Mouse (Mus musculus): ENCODE data around the gene Aoc3. TPM values are rescaled to one million over a fixed set of nuclear protein-coding genes. Genes with fewer than 3 reads are reported as not detected.

The Aoc3 gene
- polyA plus RNA-seq (2012) = 0.05 TPM in 1 of 2 replicates, not detected in the other

- TF ChIP-seq GATA1 (IDR thresholded peaks at IDR 0.05; ENCODE audit: low read length) = no peak
Observed at GRCm38 (mm10) chr11:101330371-101330924, at the start of gene Aoc3. TSS of gene Aoc3 (plus strand) at chr11:101330605.

- no peak for TF ChIP-seq GATA1 (IDR thresholded peaks at IDR 0.05; ENCODE audit: low read length)
Observed at GRCm38 (mm10) chr11:101280837-101281236, 49.6 kb upstream of the Aoc3 start.

- no peak for TF ChIP-seq GATA1 (IDR thresholded peaks at IDR 0.05; ENCODE audit: low read length)
Observed at GRCm38 (mm10) chr11:101282896-101283295, 47.5 kb upstream of the Aoc3 start.

GRCm38 (mm10) chr11:101283805-101284204 lies 46.6 kb upstream of the Aoc3 start:
- TF ChIP-seq GATA1 (IDR thresholded peaks at IDR 0.05; ENCODE audit: low read length) = no peak

- TF ChIP-seq GATA1 (IDR thresholded peaks at IDR 0.05; ENCODE audit: low read length) = no peak
Observed at GRCm38 (mm10) chr11:101287306-101287705, 43.1 kb upstream of the Aoc3 start.

- no peak for TF ChIP-seq GATA1 (IDR thresholded peaks at IDR 0.05; ENCODE audit: low read length)
Observed at GRCm38 (mm10) chr11:101291231-101291630, 39.2 kb upstream of the Aoc3 start.

GRCm38 (mm10) chr11:101295191-101295590 lies 35.2 kb upstream of the Aoc3 start:
- no peak for TF ChIP-seq GATA1 (IDR thresholded peaks at IDR 0.05; ENCODE audit: low read length)

GRCm38 (mm10) chr11:101300881-101301280 lies 29.5 kb upstream of the Aoc3 start:
- no peak for TF ChIP-seq GATA1 (IDR thresholded peaks at IDR 0.05; ENCODE audit: low read length)

GRCm38 (mm10) chr11:101301299-101302003 lies 29.0 kb upstream of the Aoc3 start:
- no peak for TF ChIP-seq GATA1 (IDR thresholded peaks at IDR 0.05; ENCODE audit: low read length)

- TF ChIP-seq GATA1 (IDR thresholded peaks at IDR 0.05; ENCODE audit: low read length) = no peak
Observed at GRCm38 (mm10) chr11:101302004-101302798, 28.2 kb upstream of the Aoc3 start, which contains the start of gene Becn1. TSS of gene Becn1 (minus strand) at chr11:101302286.

GRCm38 (mm10) chr11:101307744-101308143 lies 22.7 kb upstream of the Aoc3 start:
- no peak for TF ChIP-seq GATA1 (IDR thresholded peaks at IDR 0.05; ENCODE audit: low read length)

GRCm38 (mm10) chr11:101311083-101311482 lies 19.3 kb upstream of the Aoc3 start:
- no peak for TF ChIP-seq GATA1 (IDR thresholded peaks at IDR 0.05; ENCODE audit: low read length)

GRCm38 (mm10) chr11:101312150-101312549 lies 18.3 kb upstream of the Aoc3 start:
- no peak for TF ChIP-seq GATA1 (IDR thresholded peaks at IDR 0.05; ENCODE audit: low read length)

GRCm38 (mm10) chr11:101314567-101314966 lies 15.8 kb upstream of the Aoc3 start:
- TF ChIP-seq GATA1 (IDR thresholded peaks at IDR 0.05; ENCODE audit: low read length) = no peak

- no peak for TF ChIP-seq GATA1 (IDR thresholded peaks at IDR 0.05; ENCODE audit: low read length)
Observed at GRCm38 (mm10) chr11:101315082-101315650, 15.2 kb upstream of the Aoc3 start.

Data from G1E-ER4 (cell line).